Mouse (Mus musculus) forebrain, embryonic 11.5 days (tissue): ENCODE measurements at regions not wholly inside any gene's neighbourhood (a gene's known extent, or its start where the extent isn't known, plus 50 kb on each side); places are given as distances from the start of the nearest gene placed in this dataset.

ENCODE experiments used
- ATAC-seq: fragments of 200-750 bp; cut with Nextera tagmentation; replicated peaks from 2 replicates; pipeline ENCODE4 v1.8.0; 2017; ENCODE audit warnings: moderate TSS enrichment; ENCODE audit not compliant: low FRiP score
- DNase-seq: peaks from one replicate; pipeline ENCODE4 v3.0.0-alpha.2; 2017; ENCODE audit warnings: low spot score
- H3K27ac ChIP-seq: fragments of 300-500 bp; sonication (generic); 2 replicates; pipeline ENCODE4 v1.5.1; 2014; ENCODE audit warnings: low read depth, low read length
- H3K27me3 ChIP-seq: fragments of 300-500 bp; sonication (generic); 2 replicates; pipeline ENCODE4 v1.6.1; 2014; ENCODE audit warnings: mild to moderate bottlenecking, low read length, mixed read lengths; ENCODE audit not compliant: control insufficient read depth, insufficient read depth
- H3K36me3 ChIP-seq: fragments of 300-500 bp; sonication (generic); 2 replicates; pipeline ENCODE4 v1.6.1; 2014; ENCODE audit warnings: mild to moderate bottlenecking, low read length, moderate library complexity, mixed read lengths; ENCODE audit not compliant: control insufficient read depth, insufficient read depth
- H3K4me1 ChIP-seq: fragments of 300-500 bp; sonication (generic); replicated peaks from 2 replicates; pipeline ENCODE4 v1.6.1; 2014; ENCODE audit warnings: low read length, mixed read lengths; ENCODE audit not compliant: control insufficient read depth, insufficient read depth
- H3K4me2 ChIP-seq: fragments of 300-500 bp; sonication (generic); 2 replicates; pipeline ENCODE4 v1.6.1; 2014; ENCODE audit warnings: low read depth, mild to moderate bottlenecking, low read length, moderate library complexity, mixed read lengths; ENCODE audit not compliant: severe bottlenecking
- H3K4me3 ChIP-seq: fragments of 300-500 bp; sonication (generic); 2 replicates; pipeline ENCODE4 v1.5.1; 2014; ENCODE audit warnings: low read depth, low read length
- H3K9ac ChIP-seq: fragments of 300-500 bp; sonication (generic); 2 replicates; pipeline ENCODE4 v1.6.1; 2014; ENCODE audit warnings: low read length
- H3K9me3 ChIP-seq: fragments of 300-500 bp; sonication (generic); 2 replicates; pipeline ENCODE4 v1.6.1; 2016; ENCODE audit warnings: low read length, mixed read lengths; ENCODE audit not compliant: control insufficient read depth
- WGBS: fragments of 180-500 bp; shearing (Covaris S2); extraction: QIAGEN DNeasy Blood & Tissue Kit; methylation state at CpG from one replicate; pipeline ENCODE4 v1.1.7; 2014; 5-methylcytosine and 5-hydroxymethylcytosine counted together

- no peak overlapping the region for H3K4me3 ChIP-seq
- 91% methylated on average over 6 of the region's 6 CpGs for WGBS
- no peak for ATAC-seq
Measured at GRCm38 (mm10) chr3:130883319-130883718, 153.1 kb upstream of the Rpl34 start.

GRCm38 (mm10) chr3:130880482-130880881 lies 150.3 kb upstream of the Rpl34 start:
- Histone ChIP-seq H3K27me3 (no peaks in the 10 kb centered on the region), H3K27ac (no peak overlapping the region), H3K9me3 (no peaks in the 10 kb centered on the region), H3K36me3 (no peaks in the 10 kb centered on the region), H3K4me3 (no peak overlapping the region), H3K4me2 (no peak overlapping the region), H3K9ac (no peak overlapping the region), H3K4me1 (no peaks in the 10 kb centered on the region)
- 63% methylated on average over 6 of the region's 6 CpGs for WGBS
- DNase-seq, result no peak
- no peak; the same call in 1 of the 2 replicates for ATAC-seq

More at GRCm38 (mm10) chr3:130883319-130883718, 153.1 kb upstream of the Rpl34 start:
- no peaks in the 10 kb centered on the region for H3K4me1 ChIP-seq
- peaks cover 3% of the 10 kb centered on the region; the same call in 1 of the 2 replicates for H3K9me3 ChIP-seq
- no peak overlapping the region for H3K27ac ChIP-seq
- H3K4me2 ChIP-seq, result no peak overlapping the region
- DNase-seq, result no peak
- H3K9ac ChIP-seq, result no peak overlapping the region
- no peaks in the 10 kb centered on the region for H3K27me3 ChIP-seq
- no peaks in the 10 kb centered on the region for H3K36me3 ChIP-seq

- Histone ChIP-seq H3K9me3 (no peaks in the 10 kb centered on the region), H3K4me3 (no peak overlapping the region), H3K27ac (no peak overlapping the region), H3K4me2 (no peak overlapping the region), H3K36me3 (no peaks in the 10 kb centered on the region), H3K27me3 (no peaks in the 10 kb centered on the region), H3K4me1 (no peaks in the 10 kb centered on the region), H3K9ac (no peak overlapping the region)
- DNase-seq, result no peak
- WGBS, result 85% methylated on average over 8 of the region's 8 CpGs
- no peak for ATAC-seq
Measured at GRCm38 (mm10) chr3:130879463-130879862, 149.3 kb upstream of the Rpl34 start.

GRCm38 (mm10) chr3:130878834-130879233 lies 148.6 kb upstream of the Rpl34 start:
- Histone ChIP-seq H3K27ac (no peak overlapping the region), H3K36me3 (no peaks in the 10 kb centered on the region), H3K9ac (no peak overlapping the region), H3K4me1 (no peaks in the 10 kb centered on the region), H3K9me3 (no peaks in the 10 kb centered on the region), H3K4me3 (no peak overlapping the region), H3K27me3 (no peaks in the 10 kb centered on the region), H3K4me2 (no peak overlapping the region)
- no peak for ATAC-seq
- WGBS, result 90% methylated on average over 7 of the region's 7 CpGs
- no peak for DNase-seq

- Histone ChIP-seq H3K9me3 (no peaks in the 10 kb centered on the region), H3K36me3 (no peaks in the 10 kb centered on the region), H3K27ac (no peak overlapping the region), H3K9ac (no peak overlapping the region), H3K4me2 (no peak overlapping the region), H3K4me1 (0 out of 2 replicates have a peak, but pooled peaks cover 2% of the 10 kb centered on the region), H3K27me3 (no peaks in the 10 kb centered on the region), H3K4me3 (no peak overlapping the region)
- no peak for ATAC-seq
- 83% methylated on average over 5 of the region's 5 CpGs for WGBS
- DNase-seq, result no peak
Measured at GRCm38 (mm10) chr3:130877981-130878380, 147.8 kb upstream of the Rpl34 start.

- ATAC-seq, result no peak
- H3K4me1 ChIP-seq, result 0 out of 2 replicates have a peak, but pooled peaks cover 2% of the 10 kb centered on the region
- H3K27ac ChIP-seq, result no peak overlapping the region
- H3K9ac ChIP-seq, result no peak overlapping the region
- no peak overlapping the region for H3K4me3 ChIP-seq
- no peak overlapping the region for H3K4me2 ChIP-seq
- H3K36me3 ChIP-seq, result no peaks in the 10 kb centered on the region
- H3K9me3 ChIP-seq, result no peaks in the 10 kb centered on the region
- H3K27me3 ChIP-seq, result no peaks in the 10 kb centered on the region
- DNase-seq, result no peak
- 76% methylated on average over 11 of the region's 11 CpGs for WGBS
Measured at GRCm38 (mm10) chr3:130873745-130874144, 143.5 kb upstream of the Rpl34 start.

- Histone ChIP-seq H3K9ac (no peak overlapping the region), H3K4me2 (no peak overlapping the region), H3K4me1 (no peaks in the 10 kb centered on the region), H3K27ac (no peak overlapping the region), H3K27me3 (no peaks in the 10 kb centered on the region), H3K4me3 (no peak overlapping the region), H3K9me3 (no peaks in the 10 kb centered on the region), H3K36me3 (no peaks in the 10 kb centered on the region)
- 81% methylated on average over 19 of the region's 19 CpGs for WGBS
- no peak for ATAC-seq
- no peak for DNase-seq
Measured at GRCm38 (mm10) chr3:130866952-130867632, 136.9 kb upstream of the Rpl34 start.

GRCm38 (mm10) chr3:130864783-130865182 lies 134.6 kb upstream of the Rpl34 start:
- no peaks in the 10 kb centered on the region for H3K36me3 ChIP-seq
- 68% methylated on average over 1 of the region's 1 CpGs for WGBS
- H3K4me1 ChIP-seq, result no peaks in the 10 kb centered on the region
- H3K4me2 ChIP-seq, result no peak overlapping the region
- DNase-seq (no peak), ATAC-seq (no peak)
- H3K27ac ChIP-seq, result no peak overlapping the region
- no peaks in the 10 kb centered on the region for H3K9me3 ChIP-seq
- no peak overlapping the region for H3K9ac ChIP-seq
- no peaks in the 10 kb centered on the region for H3K27me3 ChIP-seq
- no peak overlapping the region for H3K4me3 ChIP-seq

- H3K4me2 ChIP-seq, result no peak overlapping the region
- no peaks in the 10 kb centered on the region for H3K36me3 ChIP-seq
- DNase-seq (no peak), ATAC-seq (no peak)
- H3K27me3 ChIP-seq, result no peaks in the 10 kb centered on the region
- no peaks in the 10 kb centered on the region for H3K9me3 ChIP-seq
- H3K4me1 ChIP-seq, result no peaks in the 10 kb centered on the region
- no peak overlapping the region for H3K4me3 ChIP-seq
- 93% methylated on average over 5 of the region's 5 CpGs for WGBS
- H3K9ac ChIP-seq, result no peak overlapping the region
- no peak overlapping the region for H3K27ac ChIP-seq
Measured at GRCm38 (mm10) chr3:130863376-130863775, 133.2 kb upstream of the Rpl34 start.
